Mouse (Mus musculus) hindbrain, embryonic 12.5 days (tissue): Measurements from ENCODE around the gene Aspm. TPM values are rescaled to one million over a fixed set of nuclear protein-coding genes. Genes with fewer than 3 reads are reported as not detected.

Source experiments
- ATAC-seq: fragments of 200-750 bp; cut with Nextera tagmentation; 2 replicates; pipeline ENCODE4 v1.8.0; 2017; ENCODE audit warnings: moderate TSS enrichment; ENCODE audit not compliant: low FRiP score
- H3K27ac ChIP-seq: fragments of 300-500 bp; sonication (generic); 2 replicates; pipeline ENCODE4 v1.5.1; 2016; ENCODE audit warnings: mild to moderate bottlenecking
- H3K27me3 ChIP-seq: fragments of 300-500 bp; sonication (generic); 2 replicates; pipeline ENCODE4 v1.6.1; 2016; ENCODE audit warnings: mild to moderate bottlenecking
- H3K36me3 ChIP-seq: fragments of 300-500 bp; sonication (generic); 2 replicates; pipeline ENCODE4 v1.6.1; 2016; ENCODE audit warnings: mild to moderate bottlenecking
- H3K4me1 ChIP-seq: fragments of 300-500 bp; sonication (generic); 2 replicates; pipeline ENCODE4 v1.6.1; 2016
- H3K4me2 ChIP-seq: fragments of 300-500 bp; sonication (generic); replicated peaks from 2 replicates; pipeline ENCODE4 v1.6.1; 2016; ENCODE audit warnings: mild to moderate bottlenecking
- H3K4me3 ChIP-seq: fragments of 300-500 bp; sonication (generic); 2 replicates; pipeline ENCODE4 v1.5.1; 2016; ENCODE audit warnings: mild to moderate bottlenecking
- H3K9ac ChIP-seq: fragments of 300-500 bp; sonication (generic); 2 replicates; pipeline ENCODE4 v1.6.1; 2016; ENCODE audit warnings: mild to moderate bottlenecking, moderate library complexity
- H3K9me3 ChIP-seq: fragments of 300-500 bp; sonication (generic); replicated peaks from 2 replicates; pipeline ENCODE4 v1.6.1; 2016; ENCODE audit warnings: mild to moderate bottlenecking
- WGBS: fragments of 180-500 bp; shearing (Covaris S2); methylation state at CpG from one replicate; pipeline ENCODE4 v1.1.7; 2016; 5-methylcytosine and 5-hydroxymethylcytosine counted together
- polyA plus RNA-seq: library from polyadenylated mRNA; unstranded; fragments of >200 nt; fragmentation: Nextera tagmentation; extraction: Ambion mirVana; gene quantifications from 2 replicates; pipeline ENCODE4 v1.2.1, GENCODE M21; 2016

Gene Aspm
- polyA plus RNA-seq, 1 experiment from 2014 or later, result 18.5 TPM

DNA sequence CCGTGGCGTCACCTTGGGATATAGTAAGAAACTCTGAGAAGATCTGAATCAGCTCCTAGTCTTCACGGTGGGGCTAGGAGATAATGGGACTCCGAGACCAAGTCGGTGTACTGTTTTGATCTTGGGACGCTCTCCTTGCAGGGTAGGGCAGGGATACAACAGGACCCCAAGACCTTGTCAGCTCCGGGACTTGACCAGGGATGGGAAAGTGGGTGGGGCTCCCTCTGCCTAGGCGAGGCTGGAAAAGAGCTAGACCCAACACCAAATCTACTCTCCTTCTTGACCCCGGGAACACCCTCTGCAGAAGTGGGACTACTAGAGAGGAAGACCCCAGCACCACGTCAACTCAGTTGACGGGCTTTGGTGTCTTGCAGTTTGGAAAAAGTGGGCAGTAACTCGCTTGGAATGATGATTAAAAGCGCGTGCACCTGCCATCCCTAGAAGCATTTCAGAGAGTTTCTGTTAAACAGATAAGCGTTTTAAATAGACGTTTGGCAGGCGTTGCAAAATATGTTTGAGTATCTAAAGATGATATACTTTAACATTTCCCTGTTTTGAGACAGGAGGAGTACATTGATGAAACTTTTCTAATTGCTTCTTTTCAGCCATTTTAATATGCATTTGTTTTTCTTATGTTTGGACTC is 776 bp downstream of the Aspm start:
- 3% methylated on average over 17 of the region's 17 CpGs for WGBS
- peak; percentile 41 for ATAC-seq
- peaks cover 19% of the 10 kb centered on the region for H3K4me1 ChIP-seq
- no peak overlapping the region for H3K27ac ChIP-seq
- H3K4me3 ChIP-seq, result peak overlapping the region; percentile 82
- peak overlapping the region; percentile 63 for H3K9ac ChIP-seq
- no peaks in the 10 kb centered on the region for H3K27me3 ChIP-seq
- H3K9me3 ChIP-seq, result no peaks in the 10 kb centered on the region
- peak overlapping the region; percentile 92 for H3K4me2 ChIP-seq
- 0 out of 2 replicates have a peak, but pooled peaks cover 5% of the 10 kb centered on the region for H3K36me3 ChIP-seq

DNA sequence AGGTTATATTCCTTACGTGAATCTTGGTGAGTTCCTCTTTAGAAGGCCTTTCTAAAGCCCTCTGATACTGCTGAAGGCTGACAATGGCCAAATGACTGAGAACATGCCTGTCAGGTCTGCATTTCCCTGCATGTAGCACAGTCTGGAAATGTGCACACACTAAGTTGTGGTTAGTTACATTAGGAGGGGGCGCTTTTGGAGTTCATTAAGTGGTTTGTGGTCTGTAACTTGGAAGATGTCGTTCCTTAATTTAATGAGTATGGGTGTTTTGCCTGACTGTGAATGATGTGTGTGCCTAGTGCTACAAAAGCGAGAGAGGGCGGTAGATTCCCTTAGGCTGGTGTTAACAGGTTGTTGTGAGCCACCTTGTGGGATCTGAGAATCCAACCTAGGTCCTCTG is 6.2 kb downstream of the Aspm start:
- H3K36me3 ChIP-seq, result peaks cover 14% of the 10 kb centered on the region; the same call in 1 of the 2 replicates

DNA sequence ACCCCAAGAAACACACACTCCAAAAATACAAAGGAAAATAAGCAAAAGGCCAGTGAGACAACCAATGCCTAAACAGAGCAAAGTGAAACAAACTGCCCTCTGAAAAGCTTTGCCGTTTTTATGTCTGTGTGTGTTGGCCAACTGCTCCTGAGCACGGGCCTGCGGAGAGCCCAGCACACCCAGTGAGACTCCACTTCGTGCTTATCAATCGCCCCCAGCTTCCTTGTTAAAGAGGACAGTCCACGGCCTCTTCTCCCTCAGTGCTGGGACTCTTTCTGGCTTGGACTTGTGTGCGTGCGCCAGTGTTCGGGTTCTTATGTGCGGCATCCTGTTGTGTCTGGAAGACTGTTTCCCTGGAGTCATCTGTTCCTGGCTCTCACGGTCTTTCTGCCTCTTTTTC is 11.4 kb downstream of the Aspm start:
- H3K9ac ChIP-seq, result no peak overlapping the region
- H3K36me3 ChIP-seq, result peaks cover 20% of the 10 kb centered on the region
- ATAC-seq, result no peak
- no peaks in the 10 kb centered on the region for H3K4me1 ChIP-seq
- no peak overlapping the region for H3K27ac ChIP-seq
- no peaks in the 10 kb centered on the region for H3K9me3 ChIP-seq
- H3K27me3 ChIP-seq, result no peaks in the 10 kb centered on the region
- H3K4me2 ChIP-seq, result no peak overlapping the region
- no peak overlapping the region for H3K4me3 ChIP-seq
- 93% methylated on average over 11 of the region's 11 CpGs for WGBS

More for the DNA sequence above, 6.2 kb downstream of the Aspm start:
- H3K4me3 ChIP-seq, result no peak overlapping the region
- H3K4me1 ChIP-seq, result peaks cover 10% of the 10 kb centered on the region
- no peak for ATAC-seq
- no peaks in the 10 kb centered on the region for H3K27me3 ChIP-seq
- H3K27ac ChIP-seq, result no peak overlapping the region
- WGBS, result 76% methylated on average over 5 of the region's 5 CpGs
- no peak overlapping the region for H3K4me2 ChIP-seq
- H3K9ac ChIP-seq, result no peak overlapping the region; the same call in 1 of the 2 replicates
- no peaks in the 10 kb centered on the region for H3K9me3 ChIP-seq

DNA sequence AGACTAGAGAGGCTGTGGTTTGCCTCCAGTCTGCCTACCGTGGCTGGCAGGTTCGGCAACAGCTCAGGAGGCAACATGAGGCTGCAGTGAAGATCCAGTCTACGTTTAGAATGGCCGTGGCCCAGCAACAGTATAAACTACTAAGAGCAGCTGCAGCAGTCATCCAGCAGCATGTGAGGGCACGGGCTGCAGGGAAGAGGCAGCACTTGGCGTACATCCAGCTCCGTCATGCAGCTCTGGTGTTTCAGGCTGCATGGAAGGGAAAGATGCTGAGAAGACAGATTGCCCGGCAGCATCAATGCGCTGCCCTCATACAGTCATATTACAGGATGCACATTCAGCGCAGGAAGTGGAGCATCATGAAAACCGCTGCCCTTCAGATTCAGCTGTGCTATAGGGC is 24.3 kb downstream of the Aspm start:
- no peak for ATAC-seq
- Histone ChIP-seq H3K4me1 (no peaks in the 10 kb centered on the region), H3K27me3 (no peaks in the 10 kb centered on the region), H3K36me3 (peaks cover 70% of the 10 kb centered on the region), H3K27ac (no peak overlapping the region), H3K9ac (no peak overlapping the region), H3K4me3 (no peak overlapping the region), H3K9me3 (no peaks in the 10 kb centered on the region), H3K4me2 (no peak overlapping the region)
- WGBS, result 96% methylated on average over 11 of the region's 11 CpGs

DNA sequence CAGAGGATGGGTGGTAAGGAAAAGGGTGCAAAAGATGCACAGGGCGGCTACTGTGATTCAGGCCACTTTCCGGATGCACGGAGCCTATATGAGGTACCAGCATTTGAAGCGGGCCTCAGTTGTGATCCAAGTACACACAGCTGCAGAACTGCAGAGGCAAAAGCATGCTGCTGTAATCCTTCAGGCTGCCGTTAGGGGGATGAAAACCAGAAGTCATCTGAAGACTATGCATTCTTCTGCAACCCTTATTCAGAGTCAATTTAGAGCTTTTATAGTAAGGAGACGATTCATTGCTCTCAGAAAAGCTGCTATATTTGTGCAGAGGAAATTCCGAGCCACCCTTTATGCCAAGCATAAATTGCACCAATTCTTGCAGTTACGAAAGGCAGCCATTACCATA is 25.7 kb downstream of the Aspm start:
- H3K4me1 ChIP-seq, result no peaks in the 10 kb centered on the region
- H3K36me3 ChIP-seq, result peaks cover 66% of the 10 kb centered on the region
- no peaks in the 10 kb centered on the region for H3K27me3 ChIP-seq
- no peak overlapping the region for H3K4me3 ChIP-seq
- no peak overlapping the region for H3K4me2 ChIP-seq
- WGBS, result 93% methylated on average over 8 of the region's 8 CpGs
- H3K9me3 ChIP-seq, result no peaks in the 10 kb centered on the region
- H3K9ac ChIP-seq, result no peak overlapping the region
- H3K27ac ChIP-seq, result no peak overlapping the region
- no peak for ATAC-seq

DNA sequence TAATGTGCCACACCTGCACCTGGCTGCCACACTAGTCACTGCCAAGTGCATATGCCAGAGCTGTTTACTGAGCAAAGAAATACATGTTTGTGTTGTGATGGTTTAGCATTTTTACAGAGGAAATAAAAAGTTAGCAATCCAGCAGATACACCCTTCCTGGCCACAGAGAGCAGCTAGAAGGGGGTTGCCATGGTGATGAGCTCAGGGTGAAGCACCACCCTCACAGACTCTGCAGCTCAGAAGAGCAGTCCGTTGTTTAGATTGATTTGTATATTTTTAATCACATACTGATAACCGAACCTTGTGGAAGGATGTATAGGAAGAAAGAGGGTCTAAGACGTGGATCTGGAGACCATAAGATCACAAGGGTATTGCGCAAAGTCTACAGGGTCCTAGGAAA is 26.6 kb downstream of the Aspm start:
- Histone ChIP-seq H3K4me1 (no peaks in the 10 kb centered on the region), H3K27ac (no peak overlapping the region), H3K36me3 (peaks cover 60% of the 10 kb centered on the region), H3K27me3 (no peaks in the 10 kb centered on the region), H3K4me3 (no peak overlapping the region), H3K9me3 (no peaks in the 10 kb centered on the region), H3K4me2 (no peak overlapping the region), H3K9ac (no peak overlapping the region)
- WGBS, result 93% methylated on average over 4 of the region's 4 CpGs
- ATAC-seq, result no peak

DNA sequence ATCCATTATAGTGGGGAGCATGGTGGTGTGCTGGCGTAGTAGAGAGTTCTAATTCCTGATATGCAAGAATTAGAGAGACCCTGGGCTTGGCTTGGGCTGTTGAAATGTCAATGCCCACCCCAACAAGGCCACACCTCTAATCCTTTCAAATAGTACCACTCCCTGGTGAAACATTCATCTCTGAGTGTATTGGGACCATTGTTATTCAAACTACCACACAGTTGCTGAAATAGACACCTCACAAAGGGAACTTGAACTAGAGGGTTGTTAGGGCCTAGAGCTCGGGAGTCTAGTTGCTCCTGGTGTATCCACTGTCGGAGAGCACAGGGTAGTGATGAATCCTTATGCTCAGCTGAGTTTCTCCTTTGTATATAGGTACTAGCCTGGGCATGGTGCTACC is 40.1 kb downstream of the Aspm start:
- no peak overlapping the region for H3K9ac ChIP-seq
- no peak for ATAC-seq
- H3K9me3 ChIP-seq, result no peaks in the 10 kb centered on the region
- H3K4me3 ChIP-seq, result no peak overlapping the region
- H3K27ac ChIP-seq, result no peak overlapping the region
- 77% methylated on average over 3 of the region's 3 CpGs for WGBS
- peaks cover 39% of the 10 kb centered on the region for H3K36me3 ChIP-seq
- no peaks in the 10 kb centered on the region for H3K4me1 ChIP-seq
- H3K27me3 ChIP-seq, result no peaks in the 10 kb centered on the region
- no peak overlapping the region for H3K4me2 ChIP-seq

DNA sequence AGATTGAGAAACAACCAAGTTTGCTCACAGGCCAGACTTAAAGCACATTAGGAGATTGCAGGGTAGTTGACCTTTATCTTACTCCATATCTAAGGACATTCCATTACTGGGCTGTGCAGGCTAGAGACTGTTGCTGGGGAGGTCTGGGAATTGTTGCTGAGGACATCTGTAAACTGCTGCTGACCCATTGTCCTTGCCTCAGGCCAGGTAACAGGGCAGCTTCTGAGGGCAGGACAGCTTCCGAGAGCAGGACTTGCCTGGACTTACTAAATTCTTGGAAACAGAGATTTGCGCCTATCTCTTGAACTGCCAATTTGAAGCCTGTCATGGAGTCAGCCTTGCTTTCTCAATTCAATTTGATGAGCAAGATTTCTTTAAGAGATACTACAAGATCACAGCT is 40.8 kb downstream of the Aspm start:
- H3K4me2 ChIP-seq, result no peak overlapping the region
- H3K4me1 ChIP-seq, result no peaks in the 10 kb centered on the region
- H3K27ac ChIP-seq, result no peak overlapping the region
- WGBS, result 94% methylated on average over 2 of the region's 2 CpGs
- H3K27me3 ChIP-seq, result no peaks in the 10 kb centered on the region
- peaks cover 33% of the 10 kb centered on the region for H3K36me3 ChIP-seq
- no peak overlapping the region for H3K9ac ChIP-seq
- ATAC-seq, result no peak
- no peaks in the 10 kb centered on the region for H3K9me3 ChIP-seq
- no peak overlapping the region for H3K4me3 ChIP-seq

DNA sequence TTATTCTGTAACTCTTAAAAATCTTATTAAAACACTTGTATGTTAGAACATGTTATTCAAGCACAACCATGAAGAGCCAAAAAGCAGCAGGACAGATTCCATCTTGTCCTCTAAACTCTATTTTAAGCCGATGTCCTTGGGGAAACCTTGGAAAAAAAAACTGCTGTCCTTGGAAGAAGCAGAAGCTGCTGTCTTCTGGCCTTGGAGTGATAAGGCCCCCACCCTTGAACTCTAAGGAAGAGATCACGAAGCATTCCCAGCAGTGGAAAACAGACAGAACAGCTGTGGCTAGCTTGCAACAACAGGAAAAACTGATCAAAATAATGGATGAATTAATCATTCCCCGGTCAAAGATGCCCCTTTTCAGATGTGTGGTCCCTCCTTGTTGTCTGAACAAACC is 41.6 kb downstream of the Aspm start:
- no peak for ATAC-seq
- WGBS, result 85% methylated on average over 3 of the region's 3 CpGs

DNA sequence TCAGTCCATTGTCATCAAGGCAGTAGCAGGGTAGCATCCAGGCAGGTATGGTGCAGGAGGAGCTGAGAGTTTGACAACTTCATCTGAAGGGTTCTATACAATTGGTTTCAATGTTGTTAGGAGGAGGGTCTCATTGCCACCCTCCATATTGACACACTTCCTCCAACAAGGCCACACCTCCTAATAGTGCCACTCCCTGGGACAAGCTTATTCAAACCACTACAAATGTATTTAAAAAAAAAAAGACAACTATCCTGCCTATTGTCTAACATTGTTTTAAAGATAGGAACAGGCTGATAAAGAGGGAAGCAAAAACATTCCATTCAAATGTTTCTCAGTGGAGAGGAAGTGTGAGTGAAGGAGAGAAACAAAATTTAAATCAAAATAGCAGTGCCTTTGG is 45.2 kb downstream of the Aspm start:
- no peaks in the 10 kb centered on the region for H3K27me3 ChIP-seq

More for the DNA sequence above, 41.6 kb downstream of the Aspm start:
- no peak overlapping the region for H3K4me3 ChIP-seq
- no peaks in the 10 kb centered on the region for H3K4me1 ChIP-seq
- no peak overlapping the region for H3K27ac ChIP-seq
- H3K36me3 ChIP-seq, result peaks cover 29% of the 10 kb centered on the region
- no peak overlapping the region for H3K9ac ChIP-seq
- H3K4me2 ChIP-seq, result no peak overlapping the region
- H3K9me3 ChIP-seq, result no peaks in the 10 kb centered on the region
- no peaks in the 10 kb centered on the region for H3K27me3 ChIP-seq

DNA sequence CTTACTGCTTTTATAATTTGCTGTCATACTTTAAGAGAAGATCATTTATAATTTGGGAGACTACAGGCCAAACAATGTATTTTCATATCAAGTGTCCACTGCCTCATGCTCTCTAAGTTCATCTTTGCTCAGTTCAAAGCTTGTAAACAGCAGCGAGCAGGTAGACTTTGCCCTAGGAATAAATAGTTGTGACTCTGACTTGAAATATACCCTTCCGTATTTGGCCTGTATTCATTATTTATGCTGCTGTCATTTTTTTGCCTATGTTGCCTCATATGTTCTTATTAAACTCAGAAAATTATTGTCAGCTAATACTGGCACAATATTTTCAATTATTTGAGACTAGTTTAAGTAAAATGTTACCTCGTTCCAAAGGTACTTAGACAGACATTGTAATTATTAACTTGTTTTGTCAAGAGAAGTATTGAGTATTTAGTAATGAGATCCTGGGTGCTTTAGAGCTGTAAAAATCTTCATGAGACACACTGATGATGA is 46.7 kb downstream of the Aspm start, which contains the start of gene F13b:
Gene F13b (plus strand): TSS at position 445 of the 495 bp plus-strand sequence.
- no peak within 1 kb of the TSS for H3K9ac ChIP-seq
- no peak within 1 kb of the TSS for H3K4me2 ChIP-seq
- H3K27me3 ChIP-seq, result no peaks in the 10 kb centered on the region
- no peak within 1 kb of the TSS for H3K4me3 ChIP-seq
- no peak within 1 kb of the TSS for H3K27ac ChIP-seq
- H3K9me3 ChIP-seq, result no peaks in the 10 kb centered on the region
- ATAC-seq, result no peak
- no peaks in the 10 kb centered on the region for H3K4me1 ChIP-seq
- 95% methylated on average over 3 of the region's 3 CpGs for WGBS
- no peaks in the 10 kb centered on the region for H3K36me3 ChIP-seq

More for the DNA sequence above, 45.2 kb downstream of the Aspm start:
- H3K4me2 ChIP-seq, result no peak overlapping the region
- H3K4me1 ChIP-seq, result no peaks in the 10 kb centered on the region
- no peak overlapping the region for H3K27ac ChIP-seq
- no peak for ATAC-seq
- H3K9ac ChIP-seq, result no peak overlapping the region
- no peaks in the 10 kb centered on the region for H3K9me3 ChIP-seq
- no peak overlapping the region for H3K4me3 ChIP-seq
- H3K36me3 ChIP-seq, result peaks cover 5% of the 10 kb centered on the region

DNA sequence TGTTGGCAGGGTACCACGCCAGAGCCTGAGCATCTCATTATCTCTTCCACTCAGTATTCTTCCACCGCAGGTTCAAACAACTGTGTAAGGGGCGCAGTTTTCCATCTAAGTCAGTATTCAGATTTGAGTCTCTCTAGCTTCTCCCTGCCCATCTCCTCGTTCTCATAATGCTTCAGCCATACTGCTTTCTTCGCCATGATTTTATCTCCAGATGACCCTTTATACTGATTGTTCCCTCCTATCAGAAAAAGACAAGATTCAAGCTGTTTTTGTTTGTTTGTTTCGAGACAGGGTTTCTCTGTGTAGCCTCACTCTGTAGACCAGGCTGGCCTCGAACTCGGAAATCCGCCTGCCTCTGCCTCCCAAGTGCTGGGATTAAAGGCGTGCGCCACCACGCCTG is 60.0 kb downstream of the Aspm start:
- H3K4me1 ChIP-seq, result no peaks in the 10 kb centered on the region
- no peak for ATAC-seq
- 91% methylated on average over 12 of the region's 12 CpGs for WGBS

More for the DNA sequence above, 60.0 kb downstream of the Aspm start:
- Histone ChIP-seq H3K27me3 (no peaks in the 10 kb centered on the region), H3K4me3 (no peak overlapping the region), H3K4me2 (no peak overlapping the region), H3K36me3 (no peaks in the 10 kb centered on the region), H3K27ac (no peak overlapping the region), H3K9me3 (no peaks in the 10 kb centered on the region), H3K9ac (no peak overlapping the region)
